Mouse (Mus musculus) heart, adult 9 months (tissue): ENCODE measurements around the gene Gsk3b.
A peak's percentile ranks its signal among the peaks of the same experiment; 100 is the strongest.
"Not testable (repeated sequence)": the region's sequence is repeated elsewhere in the genome, so short reads cannot be mapped to it uniquely, and the experiment has no call there.

Experiments
- DNase-seq, 2 experiments: peaks; one replicate each; pipeline ENCODE4 v3.0.0; 2022; ENCODE audit warnings: low spot score in 2 of 2

Gene Gsk3b

DNA sequence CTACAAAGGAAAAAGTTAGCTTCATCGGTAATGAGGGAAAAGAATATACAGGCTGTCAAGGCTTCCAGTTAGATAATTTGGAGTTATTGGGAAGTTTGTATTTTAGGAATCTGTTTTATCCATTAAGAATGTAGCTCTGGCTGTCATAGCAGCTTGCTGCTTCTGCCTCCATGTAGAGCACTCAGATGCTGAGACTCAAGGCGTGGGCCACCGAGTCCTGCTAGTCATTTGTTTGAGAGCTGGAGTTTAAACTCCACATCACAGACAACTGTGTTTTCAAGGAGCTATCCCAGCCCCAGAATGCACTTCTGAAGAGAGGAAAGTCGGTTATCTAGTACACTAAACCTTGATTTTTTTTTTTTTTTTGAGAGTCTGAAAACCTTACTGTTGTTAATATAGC, 101.2 kb downstream of the Gsk3b start:
- no peak for DNase-seq

DNA sequence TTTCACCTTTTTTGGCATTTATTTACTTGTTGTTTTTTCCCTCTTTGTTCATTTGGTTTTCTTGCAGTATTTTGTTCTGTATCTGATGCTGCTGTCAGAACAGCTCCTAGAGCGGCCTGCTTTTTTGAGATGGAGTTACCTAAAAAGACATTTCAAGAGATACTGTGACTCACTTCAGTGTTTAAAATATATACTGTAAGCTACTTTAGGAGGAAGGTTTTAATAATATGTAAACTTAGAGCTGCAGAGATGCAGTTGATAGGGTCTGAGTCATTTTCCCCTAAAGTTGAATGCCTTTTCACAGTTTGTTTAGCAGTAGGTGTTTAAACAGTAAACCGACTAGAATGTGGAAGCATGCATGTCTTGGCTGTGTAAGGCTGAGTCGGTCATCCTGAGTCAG, 101.7 kb downstream of the Gsk3b start:
- DNase-seq, result no peak

DNA sequence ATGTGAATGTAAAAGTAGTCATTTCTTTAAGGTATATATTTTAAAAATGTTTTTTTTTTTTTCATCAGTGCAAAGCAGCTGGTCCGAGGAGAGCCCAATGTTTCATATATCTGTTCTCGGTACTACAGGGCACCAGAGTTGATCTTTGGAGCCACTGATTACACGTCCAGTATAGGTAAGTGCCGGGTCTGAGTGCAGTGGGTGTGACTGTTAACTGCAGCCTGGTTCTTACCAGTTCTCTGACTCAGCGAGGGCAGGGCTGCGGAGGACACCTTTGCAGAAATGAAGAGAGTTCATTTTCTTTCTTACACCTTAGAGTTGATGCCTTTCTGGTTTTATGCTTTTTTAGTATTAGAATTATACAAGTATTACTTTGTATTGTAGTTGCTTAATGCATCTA, 102.7 kb downstream of the Gsk3b start:
- no peak for DNase-seq

DNA sequence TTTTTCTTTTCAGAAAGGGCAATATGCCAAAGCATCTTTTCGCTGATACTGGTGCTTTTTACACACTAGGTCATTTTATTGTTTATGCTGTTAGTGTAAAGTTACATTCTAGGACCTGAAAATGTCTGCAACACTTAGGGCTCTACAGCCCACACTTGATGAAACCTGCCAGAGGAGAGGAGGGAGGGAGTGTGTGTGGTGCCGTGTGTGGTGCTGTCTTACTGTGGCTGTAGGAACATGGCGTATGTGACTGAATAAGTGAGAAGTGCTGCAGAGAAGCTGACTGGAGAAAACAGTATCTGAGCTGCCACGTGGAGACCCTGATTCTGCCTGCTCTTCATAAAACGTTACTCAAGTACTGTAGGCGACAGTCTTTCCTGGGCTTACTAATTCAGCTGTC, 103.8 kb downstream of the Gsk3b start:
- no peak for DNase-seq

DNA sequence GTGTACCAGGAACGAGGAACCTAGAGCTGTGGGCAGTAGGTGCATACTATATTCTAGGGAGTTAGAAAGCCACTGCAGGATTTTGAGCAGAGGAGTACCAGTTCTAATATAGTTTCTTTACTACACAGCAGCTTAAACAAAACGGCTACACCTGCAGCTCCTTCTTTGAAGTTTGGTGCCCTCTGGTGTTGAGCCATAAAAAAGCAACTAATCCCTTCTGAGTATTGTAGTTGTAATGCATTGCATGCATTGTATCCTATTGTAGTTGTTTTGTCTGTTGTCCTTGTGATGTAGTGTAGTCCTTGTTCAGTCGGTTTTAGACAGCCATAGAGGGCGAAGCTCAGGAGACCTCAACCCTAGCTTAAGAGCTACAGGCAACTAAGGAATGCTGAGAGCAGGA, 108.5 kb downstream of the Gsk3b start:
- DNase-seq, result peak; percentile 25 to 57

DNA sequence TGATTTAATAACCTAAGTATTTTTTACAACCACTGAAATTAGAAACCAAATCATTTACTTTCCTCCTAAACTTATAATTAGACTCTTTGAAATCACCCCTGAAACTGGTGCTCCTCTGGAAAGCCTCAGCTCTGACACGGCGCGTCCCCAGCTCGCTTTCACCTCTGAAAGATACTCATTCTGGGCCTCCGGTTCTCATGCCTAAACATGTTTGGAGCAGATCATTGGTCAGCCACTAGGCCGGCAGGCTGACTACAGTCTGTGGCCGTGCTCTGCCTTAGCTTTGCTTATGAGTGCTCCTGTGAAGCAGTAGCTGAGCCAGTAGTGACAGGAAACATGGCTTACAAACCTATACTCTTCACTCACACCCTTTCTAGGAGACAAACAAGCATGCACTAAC, 116.5 kb downstream of the Gsk3b start:
- no peak for DNase-seq

DNA sequence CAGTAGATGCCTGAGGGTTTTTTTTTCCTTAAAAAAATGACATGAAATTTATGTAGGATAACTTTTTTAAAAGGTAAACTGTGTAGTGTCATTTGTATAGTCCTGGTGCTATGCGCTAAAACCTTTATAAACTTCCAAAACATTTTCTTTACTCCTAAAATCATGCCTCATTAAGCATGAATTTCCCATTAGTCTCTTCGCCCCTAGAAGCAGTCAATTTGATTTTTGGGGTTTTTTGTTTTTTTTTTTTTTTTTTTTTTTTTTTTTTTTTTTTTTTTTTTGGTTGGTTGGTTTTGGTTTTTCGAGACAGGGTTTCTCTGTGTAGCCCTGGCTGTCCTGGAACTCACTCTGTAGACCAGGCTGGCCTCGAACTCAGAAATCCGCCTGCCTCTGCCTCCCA, 133.7 kb downstream of the Gsk3b start:
- not testable (repeated sequence) for DNase-seq

DNA sequence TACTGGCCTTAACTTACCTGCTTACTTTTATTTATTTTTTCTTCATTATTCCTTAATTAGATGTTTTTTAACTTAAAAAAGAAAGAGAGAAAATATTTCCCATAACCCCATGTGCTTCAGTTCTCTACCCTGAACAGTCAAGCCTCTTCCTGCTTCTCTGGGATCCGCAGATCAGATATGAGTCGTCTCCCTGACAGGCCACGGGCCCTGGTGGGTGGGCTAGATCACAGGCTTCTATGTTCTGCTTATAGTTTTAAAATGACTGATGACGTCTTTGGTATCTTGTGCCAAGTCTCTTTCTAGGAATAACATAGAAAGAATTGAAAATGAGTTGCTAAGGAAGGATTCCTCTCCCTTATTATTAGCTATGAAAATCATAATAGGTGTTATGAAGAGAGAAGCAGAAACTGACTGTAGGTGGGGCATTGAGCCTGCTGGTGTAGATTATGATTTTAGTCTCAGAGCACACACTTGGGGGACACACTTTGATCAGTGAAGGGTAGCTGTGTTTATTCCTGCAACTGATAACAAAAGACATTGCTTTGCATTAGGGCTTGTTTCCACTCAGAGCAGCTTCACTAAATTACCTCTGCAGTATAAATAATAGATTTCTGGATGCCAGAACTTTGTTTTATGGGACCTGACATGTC, 148.3 kb downstream of the Gsk3b start:
- no peak for DNase-seq

DNA sequence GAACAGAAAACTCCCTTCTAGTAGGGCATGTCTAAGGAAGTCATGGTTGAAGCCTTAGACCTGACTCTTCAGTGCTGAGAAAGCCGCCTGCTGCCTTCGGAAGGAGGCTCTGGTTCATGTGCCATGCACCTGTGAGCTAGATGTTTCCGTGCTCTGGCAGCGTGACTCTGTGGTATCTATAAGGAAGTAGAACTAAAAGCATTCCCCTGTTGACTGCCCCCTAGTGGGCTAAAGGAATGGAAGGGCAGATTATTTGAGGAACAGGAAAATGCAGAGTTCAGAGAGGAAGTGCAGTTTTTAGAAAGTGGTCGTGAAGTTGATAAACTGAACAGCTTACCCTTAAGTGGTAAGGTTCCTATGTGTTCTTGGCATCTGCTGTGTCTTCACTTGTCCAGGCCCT, 150.9 kb downstream of the Gsk3b start:
- DNase-seq, result peak; percentile 24 to 27

DNA sequence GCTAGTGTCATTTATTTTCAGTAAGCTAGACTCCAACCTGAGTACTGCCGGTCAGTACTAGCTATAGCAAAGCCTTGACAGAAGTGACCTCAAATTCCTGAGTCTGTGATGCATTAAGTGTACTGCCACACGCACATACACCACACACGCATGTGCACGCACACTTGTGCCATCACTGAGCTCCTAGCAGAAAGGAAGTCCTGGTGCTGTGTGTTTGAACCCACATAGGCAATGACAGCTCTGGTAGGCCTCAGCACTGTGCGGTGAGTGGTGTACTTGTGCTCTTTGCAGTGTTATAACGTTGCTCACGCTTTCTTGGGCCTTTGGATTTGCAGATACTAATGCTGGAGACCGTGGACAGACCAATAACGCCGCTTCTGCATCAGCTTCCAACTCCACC, 151.4 kb downstream of the Gsk3b start:
- DNase-seq, result no peak

DNA sequence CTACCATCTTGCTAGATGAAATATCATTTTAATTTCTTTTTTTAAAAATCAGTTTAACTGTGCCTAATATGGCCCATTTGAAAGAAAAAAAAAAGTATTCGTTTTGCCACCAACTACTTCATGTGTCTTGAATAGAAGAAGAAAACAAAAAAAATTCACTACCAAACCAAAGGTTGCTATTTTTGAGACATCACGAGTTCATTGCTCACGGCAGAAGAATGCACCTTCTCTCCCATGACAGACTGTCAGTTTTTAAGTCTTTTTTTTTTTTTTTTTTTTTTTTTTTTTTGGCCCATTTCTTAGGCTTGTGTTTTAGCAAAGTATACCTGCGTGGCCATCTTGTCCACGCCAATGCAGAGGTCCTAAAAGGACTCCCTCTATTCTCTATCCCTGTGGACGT, 155.3 kb downstream of the Gsk3b start:
- no peak for DNase-seq

DNA sequence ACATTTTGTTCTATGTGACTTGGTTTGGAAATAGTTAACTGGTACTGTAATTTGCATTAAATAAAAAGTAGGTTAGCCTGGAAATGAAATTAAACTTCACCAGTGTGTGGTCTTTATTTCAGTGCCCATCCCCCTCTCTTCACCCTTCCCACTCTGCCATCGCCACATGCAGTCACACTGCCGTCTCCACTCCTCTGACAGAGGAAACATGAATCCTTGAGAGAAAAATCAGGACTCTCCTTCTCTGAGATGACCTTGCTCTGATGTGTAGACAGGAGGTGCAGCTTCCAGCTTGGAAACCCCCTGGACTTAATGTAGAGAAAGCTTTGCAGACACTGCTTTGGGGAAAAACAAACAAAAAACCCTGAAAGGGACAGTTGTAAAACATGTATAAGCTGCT, 156.6 kb downstream of the Gsk3b start:
- no peak for DNase-seq

DNA sequence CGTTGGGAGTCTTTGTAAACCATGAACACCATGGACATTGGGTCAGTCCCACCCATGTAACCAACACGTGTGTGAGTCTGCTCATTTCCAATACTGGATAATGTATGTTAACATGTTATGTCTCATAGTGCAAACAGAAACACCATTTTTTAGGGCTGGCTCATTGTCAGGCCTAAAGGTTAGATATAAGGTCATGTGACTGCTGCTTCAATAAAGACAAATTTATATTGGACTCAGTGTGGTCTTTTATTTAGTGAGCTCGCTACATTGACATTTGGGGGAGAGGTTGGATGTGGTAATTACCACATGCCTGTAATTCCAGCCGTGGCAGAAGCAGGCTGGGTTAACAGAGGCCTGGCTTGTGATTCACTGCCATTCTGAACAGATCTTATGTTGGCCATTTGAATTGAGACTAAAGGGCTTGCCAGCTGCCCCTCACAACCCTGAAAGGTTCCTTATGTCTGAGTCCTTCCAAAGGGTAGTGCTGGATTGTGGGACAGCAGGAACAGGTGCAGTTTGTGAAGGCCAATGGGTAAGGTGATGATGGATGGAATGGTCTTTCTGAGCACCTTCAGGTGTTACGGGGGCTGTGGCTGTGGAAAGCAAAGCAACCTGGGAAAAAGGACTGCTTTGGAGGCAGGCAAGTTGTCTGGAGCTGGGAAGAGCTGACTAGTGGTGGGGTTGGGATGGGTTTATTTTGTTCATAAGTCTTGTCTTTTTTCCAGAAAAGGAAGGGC, 157.2 kb downstream of the Gsk3b start:
- no peak for DNase-seq

DNA sequence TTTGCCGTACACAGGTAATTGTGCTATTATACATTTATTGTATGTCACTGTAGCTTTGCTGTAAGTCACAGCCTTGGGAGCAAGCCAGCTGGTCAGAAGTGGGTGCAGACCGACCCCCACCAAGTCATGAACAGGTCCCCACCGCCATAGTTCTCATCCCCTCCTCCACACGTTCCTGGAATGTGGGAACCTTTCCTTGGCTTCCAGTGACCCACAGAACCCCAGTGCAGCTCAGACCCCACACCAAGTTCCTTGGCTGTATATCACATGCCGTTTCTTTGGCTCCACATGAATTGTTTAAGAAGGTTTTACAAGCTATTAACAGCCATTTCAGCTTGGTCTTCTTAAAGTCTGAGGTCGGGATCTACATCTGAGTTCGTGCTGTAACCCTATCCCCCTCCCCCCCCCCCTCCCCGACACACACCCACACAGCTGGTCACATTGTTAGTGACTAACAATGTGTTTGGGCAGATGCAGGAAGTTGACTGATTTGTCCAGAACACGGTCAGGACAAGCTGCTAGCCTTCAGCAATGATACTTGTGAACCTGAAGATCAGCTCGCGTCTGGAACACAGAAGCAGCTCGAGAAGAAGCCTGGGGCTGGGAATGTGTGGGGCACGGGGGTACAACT, 159.6 kb downstream of the Gsk3b start:
- peak in 1 of 2 experiments; percentile 17 for DNase-seq

DNA sequence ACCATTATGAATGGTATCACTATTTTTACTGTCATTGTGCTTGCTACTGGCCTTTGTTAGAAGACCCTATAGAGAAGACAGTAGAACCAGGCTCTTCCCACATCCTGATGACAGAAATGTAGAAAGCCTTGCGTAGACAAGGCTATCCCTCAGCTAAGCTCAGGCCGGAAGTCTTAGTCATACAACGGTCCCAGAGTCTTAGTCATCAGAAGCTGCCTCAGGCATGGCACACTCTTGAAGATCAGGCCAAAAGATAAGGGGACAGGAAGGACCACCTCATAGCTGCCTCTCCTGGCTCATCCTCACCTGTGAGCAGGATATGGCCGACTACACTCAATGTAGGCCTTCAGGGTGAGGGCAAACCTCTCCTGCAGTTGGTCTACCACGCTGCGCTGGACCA, 161.7 kb downstream of the Gsk3b start:
- no peak for DNase-seq

DNA sequence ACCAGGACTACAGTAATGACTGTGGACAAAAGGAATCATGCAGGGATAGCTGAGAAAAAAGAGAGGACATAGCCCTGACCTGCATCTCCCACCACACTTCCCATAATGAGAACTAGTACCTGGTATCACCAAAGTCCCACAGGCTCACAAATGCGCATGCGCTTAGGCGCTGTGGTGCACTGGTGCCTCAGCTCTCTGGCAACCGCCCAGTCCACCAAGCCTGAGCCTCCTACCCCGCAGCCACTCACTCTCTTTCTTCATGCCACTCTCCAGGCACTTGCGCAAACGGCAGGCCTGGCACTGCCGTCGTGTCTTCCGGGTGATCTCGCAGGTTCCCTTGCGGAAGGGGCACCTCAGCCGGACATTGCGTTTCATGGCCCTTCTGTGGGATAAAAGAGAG, 165.2 kb downstream of the Gsk3b start:
- no peak for DNase-seq

DNA sequence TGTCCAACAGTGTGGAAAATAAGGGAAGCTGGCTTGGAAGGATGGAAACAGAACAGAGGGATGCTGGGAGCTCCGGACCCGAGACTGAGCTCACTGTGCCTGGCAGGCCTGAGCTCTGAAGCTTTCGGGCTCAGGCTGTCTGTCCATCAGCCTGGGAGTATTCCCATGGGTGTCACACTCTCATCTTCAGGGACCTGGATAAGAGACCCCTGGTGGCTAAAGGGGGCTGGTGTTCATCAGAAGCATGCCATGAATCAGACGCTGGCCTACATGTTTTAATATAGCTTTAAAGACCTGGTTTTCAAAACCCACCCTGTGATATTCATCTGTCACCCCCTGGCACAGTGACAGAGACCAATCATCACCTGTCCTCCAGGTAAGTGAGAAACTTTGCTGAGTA, 166.3 kb downstream of the Gsk3b start:
- DNase-seq, result no peak

DNA sequence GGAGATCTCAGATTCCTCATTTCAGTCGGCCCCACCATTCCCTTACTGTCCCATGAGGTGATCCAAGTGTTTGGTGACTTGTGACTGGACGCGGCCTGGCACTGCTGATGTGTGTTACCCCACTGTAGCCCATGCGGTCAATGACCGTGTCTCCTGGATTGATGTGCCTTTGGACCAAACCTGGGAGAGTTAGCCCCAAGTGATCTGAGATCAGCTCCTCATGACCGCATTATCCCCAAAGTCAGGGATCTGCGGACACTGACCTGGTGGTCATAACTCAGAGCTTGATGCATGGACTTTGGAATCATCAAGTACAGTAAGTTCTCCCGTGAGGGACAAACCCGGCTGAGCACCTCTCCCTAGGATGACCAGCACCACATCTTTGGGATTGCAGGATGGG, 167.1 kb downstream of the Gsk3b start:
- no peak for DNase-seq

DNA sequence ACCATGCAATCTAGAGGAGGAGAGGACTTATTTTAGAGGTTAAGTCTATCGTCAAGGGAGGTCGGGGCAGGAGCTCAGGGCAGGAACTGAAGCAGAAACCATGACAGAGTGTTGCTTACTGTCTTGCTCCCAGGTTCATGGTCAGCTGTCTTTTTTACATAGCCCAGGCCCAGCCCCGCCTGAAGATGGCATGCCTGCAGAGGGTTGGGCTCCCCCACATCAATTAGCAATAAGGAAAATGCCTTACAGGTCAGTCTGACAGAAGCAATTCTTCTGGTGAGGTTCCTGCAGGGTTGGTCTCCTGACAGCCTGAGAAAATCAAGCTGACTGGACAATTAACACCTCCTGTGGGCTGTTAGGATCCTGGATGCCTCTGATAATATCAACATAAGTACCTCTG, 182.8 kb downstream of the Gsk3b start:
- no peak for DNase-seq

DNA sequence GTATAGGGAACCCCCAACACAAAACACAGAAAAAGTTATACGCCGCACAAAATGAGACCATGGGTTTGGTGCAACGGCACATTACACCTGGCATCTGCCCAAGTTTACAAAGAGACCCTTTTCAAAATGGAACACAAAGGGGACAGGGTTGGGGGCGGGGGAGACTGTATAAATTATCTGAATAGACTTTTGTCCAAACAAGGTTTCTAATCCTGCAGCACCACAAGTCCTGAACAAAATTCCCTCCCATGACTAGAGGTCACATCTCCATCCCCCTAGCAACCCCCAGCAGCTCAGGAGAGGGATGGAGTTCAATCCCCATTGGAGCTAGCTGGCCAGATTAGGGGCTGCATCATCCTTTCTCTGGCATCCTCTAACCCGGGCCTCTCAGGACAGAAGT, 183.7 kb downstream of the Gsk3b start:
- no peak for DNase-seq

DNA sequence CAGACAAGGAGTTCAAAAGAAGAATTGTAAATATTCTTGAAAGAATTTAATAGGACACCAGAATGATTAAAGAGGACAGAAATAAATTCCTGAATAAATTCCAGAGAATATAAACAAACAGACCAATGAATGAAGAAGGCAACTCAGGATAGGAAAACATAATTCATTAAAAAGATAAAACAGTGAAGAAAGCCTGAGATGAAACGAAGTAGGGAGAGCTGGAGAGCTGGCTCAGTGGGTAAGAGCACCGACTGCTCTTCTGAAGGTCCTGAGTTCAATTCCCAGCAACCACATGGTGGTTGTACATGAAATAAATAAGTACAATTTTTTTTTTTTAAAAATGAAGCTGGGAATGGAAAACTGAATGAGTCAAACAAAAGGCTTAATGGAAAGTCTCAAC, 185.9 kb downstream of the Gsk3b start:
- DNase-seq, result no peak

DNA sequence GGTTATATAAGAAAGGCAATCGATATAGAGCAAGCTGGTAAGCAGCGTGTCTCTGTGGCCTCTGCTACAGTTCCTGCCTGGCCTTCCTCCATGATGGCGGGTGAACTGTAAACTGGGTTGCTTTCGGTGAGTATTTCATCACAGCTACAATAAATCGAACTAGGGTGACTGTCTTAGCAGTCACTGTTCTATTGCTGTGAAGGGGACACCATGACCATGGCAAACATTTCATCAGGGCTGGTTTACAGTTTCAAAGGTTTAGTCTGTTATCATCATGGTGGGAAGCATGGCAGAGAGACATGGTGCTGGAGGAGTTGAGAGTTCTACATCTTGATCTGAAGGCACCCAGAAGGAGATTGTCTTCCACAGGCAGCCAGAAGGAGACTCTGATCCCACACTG, 191.0 kb downstream of the Gsk3b start:
- DNase-seq, result no peak

DNA sequence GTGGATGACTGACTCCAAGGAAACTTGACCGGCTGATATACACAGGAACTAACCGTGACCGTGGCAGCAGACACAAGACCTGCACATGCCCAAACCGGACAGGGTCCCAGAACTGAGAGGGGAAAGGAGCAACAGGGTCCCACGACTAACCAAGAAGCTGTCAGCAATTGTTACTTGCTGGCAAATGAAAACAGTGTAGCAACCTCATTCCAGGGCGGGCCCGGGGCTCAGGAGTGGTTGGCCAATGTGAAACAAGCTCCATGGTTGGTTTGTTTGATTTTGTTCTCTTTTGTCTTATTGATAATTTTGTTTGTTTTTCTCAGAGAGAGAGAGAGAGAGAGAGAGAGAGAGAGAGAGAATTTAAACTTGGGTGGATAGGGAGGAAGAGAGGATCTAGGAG, 192.2 kb downstream of the Gsk3b start:
- DNase-seq, result no peak
